In the genomic region with DNA sequence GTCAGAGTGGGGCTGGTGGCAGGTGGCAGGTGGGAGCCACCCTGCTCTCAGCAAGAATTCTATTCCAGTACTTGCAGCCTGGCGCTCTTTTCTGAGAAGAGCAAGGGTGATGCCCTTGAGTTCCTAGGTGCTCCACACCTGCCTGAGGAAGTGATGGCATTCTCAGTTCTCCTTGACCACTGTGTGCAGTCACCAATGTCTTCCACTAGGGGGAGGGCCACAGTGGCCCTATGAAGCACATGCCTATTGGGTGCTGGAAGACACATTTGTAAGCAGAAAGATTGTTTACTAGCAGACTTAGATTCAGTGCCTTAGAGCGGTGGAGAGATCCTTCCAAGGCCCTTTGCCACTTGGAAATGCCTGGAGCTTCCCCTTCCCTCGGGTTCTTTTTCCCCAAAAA, we compare ENCODE assay signal across 9 mouse cellular contexts. TPM values are rescaled to one million over a fixed set of nuclear protein-coding genes. Genes with fewer than 3 reads are reported as not detected.
DNase-seq lines count a peak whose midpoint lies in the region; ATAC-seq and TF ChIP-seq lines count a peak whose summit lies in the region.
"Had no signal": no experiment of that assay in that cellular context is flagged by ENCODE, and none has a peak within 500 bp of the region (broad histone marks: within the 10 kb centered on the region; RNA-seq: fewer than 3 reads in every experiment).

No protein-coding gene starts in this region.

- H3K4me2 ChIP-seq in lung, embryonic 14.5 days = no peak overlapping the region
- H3K4me2 ChIP-seq: limb, embryonic 13.5 days had no signal

- H3K4me3 ChIP-seq in heart, adult 2 months = no peak overlapping the region
- no peak overlapping the region for H3K4me3 ChIP-seq in C2C12 (ENCODE audit: insufficient read depth, poor library complexity, severe bottlenecking)
- no peak overlapping the region for H3K4me3 ChIP-seq in lung, embryonic 14.5 days (ENCODE audit: low read depth, low read length)
- H3K4me3 ChIP-seq: limb, embryonic 13.5 days had no signal

- no peak overlapping the region for H3ac ChIP-seq in C2C12 (ENCODE audit: control insufficient read depth, insufficient read length, low read depth)

- no peaks in the 10 kb centered on the region for H3K79me2 ChIP-seq in heart, adult 2 months (replicated peaks; ENCODE audit: control insufficient read depth, insufficient read depth, low read length)
- H3K79me2 ChIP-seq in C2C12 (ENCODE audit: control insufficient read depth, insufficient read depth) = no peaks in the 10 kb centered on the region

- H3K9ac ChIP-seq in heart, adult 2 months (ENCODE audit: low read depth, low read length) = no peak overlapping the region
- no peak overlapping the region for H3K9ac ChIP-seq in lung, embryonic 14.5 days
- H3K9ac ChIP-seq: limb, embryonic 13.5 days had no signal

- no peak for ATAC-seq in lung, embryonic 14.5 days (ENCODE audit: insufficient read depth)

- H3K27ac ChIP-seq in heart, adult 2 months = no peak overlapping the region
- no peak overlapping the region for H3K27ac ChIP-seq in lung, embryonic 14.5 days (ENCODE audit: low read depth)
- H3K27ac ChIP-seq: limb, embryonic 13.5 days had no signal

- TF ChIP-seq CTCF in heart, adult 2 months (IDR thresholded peaks at IDR 0.05) = peak; percentile 86
- peak; percentile 53 for TF ChIP-seq CTCF in C2C12 (IDR thresholded peaks at IDR 0.05; ENCODE audit: control insufficient read depth, insufficient read depth, insufficient read length)
- TF ChIP-seq CTCF in lung, embryonic 14.5 days (IDR thresholded peaks at IDR 0.05; ENCODE audit: low read depth) = peak; percentile 70

- peaks cover 5% of the 10 kb centered on the region for H3K36me3 ChIP-seq in heart, adult 2 months (ENCODE audit: control insufficient read depth, insufficient read depth, low read length)
- peaks cover 89% of the 10 kb centered on the region for H3K36me3 ChIP-seq in C2C12 (ENCODE audit: control insufficient read depth, insufficient read depth)
- H3K36me3 ChIP-seq in lung, embryonic 14.5 days (ENCODE audit: insufficient read depth) = peaks cover 89% of the 10 kb centered on the region

- intact Hi-C loops in heart, adult 2 months (cut with DNase I) = loop anchor here (5.0 kb wide), 1 partner anchor 156 kb away; no protein-coding TSS in a partner anchor

- no peaks in the 10 kb centered on the region for H3K9me3 ChIP-seq in lung, embryonic 14.5 days (ENCODE audit: low read depth, low read length)
- H3K9me3 ChIP-seq: limb, embryonic 13.5 days had no signal

- peak in 1 of 2 experiments; percentile 5 for DNase-seq in heart, adult 2 months
- DNase-seq in heart, adult 8-10 months (ENCODE audit: low spot score) = no peak
- peak; percentile 37 for DNase-seq in adrenal gland, postnatal 14 days
- peak; percentile 34 for DNase-seq in lung, embryonic 14.5 days
- DNase-seq in thymus, postnatal 0 days (ENCODE audit: low spot score) = peak; percentile 71
- DNase-seq in gastrocnemius, postnatal 4 days (ENCODE audit: low spot score in 2 of 2) = no peak
- no peak for DNase-seq in right cerebral cortex, adult 18-20 months

- WGBS in heart, adult 2 months = 88% methylated on average over 3 of the region's 3 CpGs
- WGBS in lung, embryonic 14.5 days = 80% methylated on average over 3 of the region's 3 CpGs

- no peaks in the 10 kb centered on the region for H3K4me1 ChIP-seq in heart, adult 2 months (ENCODE audit: control insufficient read depth, insufficient read depth, low read length)
- no peaks in the 10 kb centered on the region for H3K4me1 ChIP-seq in lung, embryonic 14.5 days (ENCODE audit: insufficient read depth)
- H3K4me1 ChIP-seq: limb, embryonic 13.5 days had no signal

- no peak for TF ChIP-seq POLR2A in heart, adult 2 months (IDR thresholded peaks at IDR 0.05; ENCODE audit: insufficient read depth, low read depth, low read length)

- TF ChIP-seq EP300 in heart, adult 2 months (IDR thresholded peaks at IDR 0.05; ENCODE audit: insufficient read depth, low read depth, low read length) = no peak

- H3K27me3 ChIP-seq in heart, adult 2 months (ENCODE audit: control insufficient read depth, insufficient read depth, low read length) = no peaks in the 10 kb centered on the region
- H3K27me3 ChIP-seq in C2C12 (ENCODE audit: control insufficient read depth, insufficient read depth, insufficient read length) = no peaks in the 10 kb centered on the region
- no peaks in the 10 kb centered on the region for H3K27me3 ChIP-seq in lung, embryonic 14.5 days (ENCODE audit: insufficient read depth, low read length)
- H3K27me3 ChIP-seq: limb, embryonic 13.5 days had no signal

- peaks cover 3% of the 10 kb centered on the region for H3K79me3 ChIP-seq in C2C12 (ENCODE audit: low read depth)

TF ChIP-seq in C2C12, 6 proteins besides CTCF, POLR2A, EP300 and RAD21:
- TF ChIP-seq MAX (IDR thresholded peaks at IDR 0.05) = no peak
- TF ChIP-seq FOSL1 (IDR thresholded peaks at IDR 0.05; ENCODE audit: insufficient read depth, low read length, poor library complexity, severe bottlenecking) = no peak
- no peak for TF ChIP-seq USF1 (IDR thresholded peaks at IDR 0.05; ENCODE audit: low read depth)
- no peak for TF ChIP-seq CEBPB (IDR thresholded peaks at IDR 0.05; ENCODE audit: low read depth)
- TF ChIP-seq MYOD1 (IDR thresholded peaks at IDR 0.05; ENCODE audit: control insufficient read depth, insufficient read length, low read depth) = no peak
- TF ChIP-seq MYOG (IDR thresholded peaks at IDR 0.05; ENCODE audit: control insufficient read depth, extremely low read depth, insufficient read length) = no peak
TF ChIP-seq in C2C12: peak in this region for 0.

RNA-seq across cellular contexts. Expression of a gene that starts 10.6 kb away (rescaled TPM):
- 10 to 100 TPM; 29.4 to 29.9 TPM for total RNA-seq in heart, adult 2 months (2021)
- polyA plus RNA-seq in heart, adult 2 months (2012; rRNA removed) = 24.6 and 31.7 TPM in 2 replicates
- 10 to 100 TPM; 24.6 to 29.5 (median 28.9) TPM for total RNA-seq in heart, adult 8-10 months (2022)
- 20.1 TPM for polyA plus RNA-seq in C2C12 (2012; fragmentation: generic; extraction: Trizol)
- 35.3 and 37.2 TPM in 2 replicates for total RNA-seq in adrenal gland, postnatal 14 days (2021)
- polyA plus RNA-seq in lung, embryonic 14.5 days (2014; fragmentation: Nextera tagmentation; extraction: Ambion mirVana) = 27.0 and 31.5 TPM in 2 replicates
- 25.7 and 27.2 TPM in 2 replicates for polyA plus RNA-seq in thymus, postnatal 0 days (2015; fragmentation: Nextera tagmentation; extraction: Ambion mirVana)
- 10 to 100 TPM; 22.4 to 24.1 TPM for total RNA-seq in gastrocnemius, postnatal 4 days (2021)

RNA-seq across cellular contexts. Expression of a gene that starts 37.2 kb away (rescaled TPM):
- under 1 TPM; 0.16 to 0.43 TPM for total RNA-seq in heart, adult 2 months (2021)
- polyA plus RNA-seq in heart, adult 2 months (2012; rRNA removed) = 0.47 and 0.57 TPM in 2 replicates
- under 1 TPM; 0.14 to 0.63 (median 0.25) TPM for total RNA-seq in heart, adult 8-10 months (2022)
- 0.68 TPM for polyA plus RNA-seq in C2C12 (2012; fragmentation: generic; extraction: Trizol)
- total RNA-seq in adrenal gland, postnatal 14 days (2021) = 1.7 and 2.2 TPM in 2 replicates
- 1.9 and 2.0 TPM in 2 replicates for polyA plus RNA-seq in lung, embryonic 14.5 days (2014; fragmentation: Nextera tagmentation; extraction: Ambion mirVana)
- polyA plus RNA-seq in thymus, postnatal 0 days (2015; fragmentation: Nextera tagmentation; extraction: Ambion mirVana) = 1.2 and 1.8 TPM in 2 replicates
- total RNA-seq in gastrocnemius, postnatal 4 days (2021) = under 1 TPM; 0.47 to 0.74 TPM

Comparison
In these comparisons a context has a peak if more than half of its experiments do, and no peak if none do; other contexts are left out.
1. DNase-seq: peak in adrenal gland, postnatal 14 days (single experiment), lung, embryonic 14.5 days (single experiment) and thymus, postnatal 0 days (single experiment); none in heart, adult 8-10 months (single experiment), gastrocnemius, postnatal 4 days (0 of 2) and right cerebral cortex, adult 18-20 months (single experiment).
2. Peak in every context shown above with its lines, with median percentiles within 50 percentile points of each other: CTCF ChIP-seq.